Mouse (Mus musculus) cerebellum, postnatal 10 days (tissue): ENCODE data around the gene Cnpy2.
"Not testable (repeated sequence)": the region's sequence is repeated elsewhere in the genome, so short reads cannot be mapped to it uniquely, and the experiment has no call there.

ENCODE experiments used
- DNase-seq, 2 experiments: peaks; one replicate each; pipeline ENCODE4 v3.0.0; 2021; ENCODE audit warnings: mixed read lengths in 2 of 2

Gene Cnpy2

GRCm38 (mm10) chr10:128315578-128315977 lies 6.7 kb upstream of the Cnpy2 start:
- no peak for DNase-seq

- DNase-seq: no peak
Observed at GRCm38 (mm10) chr10:128321641-128322040, 618 bp upstream of the Cnpy2 start.

GRCm38 (mm10) chr10:128323516-128323915 lies 1.3 kb downstream of the Cnpy2 start:
- no peak for DNase-seq

GRCm38 (mm10) chr10:128326825-128327224 lies 4.6 kb downstream of the Cnpy2 start:
- DNase-seq: no peak

- DNase-seq: no peak
Observed at GRCm38 (mm10) chr10:128327610-128328009, 5.4 kb downstream of the Cnpy2 start.

- DNase-seq: not testable (repeated sequence)
Observed at GRCm38 (mm10) chr10:128332358-128333249, 10.3 kb downstream of the Cnpy2 start.

- peak; percentile 87 to 90 for DNase-seq
Observed at GRCm38 (mm10) chr10:128335582-128335981, 13.3 kb downstream of the Cnpy2 start.

- DNase-seq: no peak
Observed at GRCm38 (mm10) chr10:128336195-128336594, 13.9 kb downstream of the Cnpy2 start.

GRCm38 (mm10) chr10:128336597-128336996 lies 14.3 kb downstream of the Cnpy2 start:
- no peak for DNase-seq

- peak; percentile 99 for DNase-seq
Observed at GRCm38 (mm10) chr10:128337306-128338181, 15.3 kb downstream of the Cnpy2 start, which contains the start of gene Cs. Gene Cs, plus strand, starts transcription at chr10:128337734.

GRCm38 (mm10) chr10:128338415-128338814 lies 16.2 kb downstream of the Cnpy2 start:
- no peak for DNase-seq

- DNase-seq: no peak
Observed at GRCm38 (mm10) chr10:128338948-128339347, 16.7 kb downstream of the Cnpy2 start.

GRCm38 (mm10) chr10:128340257-128340656 lies 18.0 kb downstream of the Cnpy2 start:
- DNase-seq: no peak

- DNase-seq: no peak
Observed at GRCm38 (mm10) chr10:128343436-128343835, 21.2 kb downstream of the Cnpy2 start.

GRCm38 (mm10) chr10:128344568-128345275 lies 22.5 kb downstream of the Cnpy2 start:
- DNase-seq: peak; percentile 60 to 65

GRCm38 (mm10) chr10:128347541-128347940 lies 25.3 kb downstream of the Cnpy2 start:
- no peak for DNase-seq

- DNase-seq: peak; percentile 76 to 86
Observed at GRCm38 (mm10) chr10:128358796-128359195, 36.5 kb downstream of the Cnpy2 start.

- DNase-seq: no peak
Observed at GRCm38 (mm10) chr10:128359226-128359625, 37.0 kb downstream of the Cnpy2 start.

GRCm38 (mm10) chr10:128361836-128362235 lies 39.6 kb downstream of the Cnpy2 start:
- no peak for DNase-seq

GRCm38 (mm10) chr10:128362568-128362967 lies 40.3 kb downstream of the Cnpy2 start:
- DNase-seq: peak; percentile 73 to 84

GRCm38 (mm10) chr10:128367899-128368401 lies 45.7 kb downstream of the Cnpy2 start:
- DNase-seq: no peak

- DNase-seq: peak; percentile 95 to 97
Observed at GRCm38 (mm10) chr10:128368402-128369217, 46.4 kb downstream of the Cnpy2 start, which contains the start of gene Coq10a. Gene Coq10a, minus strand, starts transcription at chr10:128368997.
